Mouse (Mus musculus) MEL (cell line): ENCODE data around the gene Gm3371.
"Not testable (repeated sequence)": the region's sequence is repeated elsewhere in the genome, so short reads cannot be mapped to it uniquely, and the experiment has no call there.

ENCODE experiments used
- CTCF ChIP-seq, 3 experiments: IDR thresholded peaks in 2 of 3; conservative IDR thresholded peaks in 1 of 3; 2 replicates each; pipeline ENCODE4 v1.5.1; 2011 to 2012; ENCODE audit warnings: low read length in 3 of 3, low read depth in 2 of 3, mild to moderate bottlenecking in 2 of 3, improper control_type of control experiment in 1 of 3, inconsistent platforms in 1 of 3, mixed read lengths in 1 of 3, moderate library complexity in 1 of 3; ENCODE audit not compliant: control insufficient read depth in 1 of 3, insufficient read depth in 1 of 3, poor library complexity in 1 of 3, severe bottlenecking in 1 of 3
- EP300 ChIP-seq, 2 experiments: IDR thresholded peaks; 2 replicates each; pipeline ENCODE4 v1.6.1; 2011; ENCODE audit warnings: improper control_type of control experiment in 2 of 2, low read length in 2 of 2, low read depth in 1 of 2, mild to moderate bottlenecking in 1 of 2
- MAFK ChIP-seq: IDR thresholded peaks from 2 replicates; pipeline ENCODE4 v1.6.1; 2011; ENCODE audit warnings: low read depth, mild to moderate bottlenecking, low read length, improper control_type of control experiment, borderline replicate concordance
- MYC ChIP-seq: IDR thresholded peaks from 2 replicates; pipeline ENCODE4 v1.6.1; 2011; ENCODE audit warnings: low read depth, mild to moderate bottlenecking, low read length, improper control_type of control experiment, moderate library complexity
- POLR2A ChIP-seq, 2 experiments: IDR thresholded peaks; 2 replicates each; pipeline ENCODE4 v1.6.1; 2011 to 2012; ENCODE audit warnings: low read length in 2 of 2, mild to moderate bottlenecking in 2 of 2, control low read depth in 1 of 2, improper control_type of control experiment in 1 of 2, low read depth in 1 of 2, moderate library complexity in 1 of 2; ENCODE audit not compliant: control insufficient read depth in 1 of 2, insufficient read depth in 1 of 2, poor library complexity in 1 of 2
- ZC3H11A ChIP-seq: IDR thresholded peaks from 2 replicates; pipeline ENCODE4 v1.6.1; 2012; ENCODE audit warnings: low read depth, mild to moderate bottlenecking, inconsistent platforms, low read length, improper control_type of control experiment

GRCm38 (mm10) chr14:44384233-44384632 is 26.3 kb downstream of the Gm3371 start:
- not testable (repeated sequence) for TF ChIP-seq ZC3H11A; MYC; POLR2A (IDR thresholded peaks at IDR 0.05; ENCODE audit: control insufficient read depth in 1 of 2, insufficient read depth in 1 of 2, low read depth in 1 of 2, low read length in 2 of 2, poor library complexity in 1 of 2); EP300 (IDR thresholded peaks at IDR 0.05; ENCODE audit: low read depth in 1 of 2, low read length in 2 of 2); MAFK; CTCF (IDR thresholded peaks at IDR 0.05 in 2 of 3, conservative IDR thresholded peaks at IDR 0.05 in 1 of 3; ENCODE audit: control insufficient read depth in 1 of 3, insufficient read depth in 1 of 3, low read depth in 2 of 3, low read length in 3 of 3, poor library complexity in 1 of 3, severe bottlenecking in 1 of 3)
